Mouse (Mus musculus): ENCODE data around the gene Gm8165. TPM values are rescaled to one million over a fixed set of nuclear protein-coding genes. Genes with fewer than 3 reads are reported as not detected.
"Not testable (repeated sequence)": the region's sequence is repeated elsewhere in the genome, so short reads cannot be mapped to it uniquely, and the experiment has no call there.

Gm8165 gene
- not detected in 2 replicates for polyA plus RNA-seq (2016; fragmentation: Nextera tagmentation; extraction: Ambion mirVana)

- not testable (repeated sequence) for H3K27me3 ChIP-seq (replicated peaks); H3K4me3 ChIP-seq; H3K4me2 ChIP-seq; H3K4me1 ChIP-seq; H3K9me3 ChIP-seq (replicated peaks); H3K9ac ChIP-seq; ATAC-seq; H3K36me3 ChIP-seq; H3K27ac ChIP-seq
- WGBS (ENCODE audit: insufficient replicate concordance): 62% methylated on average over 1 of the region's 2 CpGs
Measured at GRCm38 (mm10) chr14:43677099-43677498, at the start of gene Gm8165. Gene Gm8165 (minus strand): TSS chr14:43677199.

- not testable (repeated sequence) for ATAC-seq
- WGBS (ENCODE audit: insufficient replicate concordance): 70% methylated on average over 4 of the region's 4 CpGs
Measured at GRCm38 (mm10) chr14:43697621-43698020, 20.6 kb upstream of the Gm8165 start, which contains the start of gene Gm7324. Gene Gm7324 (plus strand): TSS chr14:43697828.

More at GRCm38 (mm10) chr14:43697621-43698020, 20.6 kb upstream of the Gm8165 start, which contains the start of gene Gm7324:
- not testable (repeated sequence) for H3K4me2 ChIP-seq; H3K4me3 ChIP-seq; H3K27me3 ChIP-seq (replicated peaks); H3K36me3 ChIP-seq; H3K27ac ChIP-seq; H3K9me3 ChIP-seq (replicated peaks); H3K9ac ChIP-seq; H3K4me1 ChIP-seq

Other genes with a start within 250 kb of the Gm8165 start
- gene Gm5799, start 133.6 kb downstream of the Gm8165 start, polyA plus RNA-seq (2016; fragmentation: Nextera tagmentation; extraction: Ambion mirVana): not detected in 2 replicates
- gene Gm17654, start 98.1 kb downstream of the Gm8165 start, polyA plus RNA-seq (2016; fragmentation: Nextera tagmentation; extraction: Ambion mirVana): not detected in 2 replicates
- gene Gm10375, start 69.2 kb downstream of the Gm8165 start, polyA plus RNA-seq (2016; fragmentation: Nextera tagmentation; extraction: Ambion mirVana): not detected in 2 replicates
- 0.77 and 1.2 TPM in 2 replicates for gene Gm7324, start 20.6 kb upstream of the Gm8165 start, polyA plus RNA-seq (2016; fragmentation: Nextera tagmentation; extraction: Ambion mirVana)
- not detected in 2 replicates for gene Gm16506, start 50.3 kb upstream of the Gm8165 start, polyA plus RNA-seq (2016; fragmentation: Nextera tagmentation; extraction: Ambion mirVana)
- gene Gm6526, start 70.7 kb upstream of the Gm8165 start, polyA plus RNA-seq (2016; fragmentation: Nextera tagmentation; extraction: Ambion mirVana): not detected in 2 replicates
- gene Gm8180, start 107.5 kb upstream of the Gm8165 start, polyA plus RNA-seq (2016; fragmentation: Nextera tagmentation; extraction: Ambion mirVana): not detected in 2 replicates
- gene Ear1, start 198.3 kb upstream of the Gm8165 start, polyA plus RNA-seq (2016; fragmentation: Nextera tagmentation; extraction: Ambion mirVana): 3.5 and 12.1 TPM in 2 replicates
- gene Ear10, start 246.4 kb upstream of the Gm8165 start, polyA plus RNA-seq (2016; fragmentation: Nextera tagmentation; extraction: Ambion mirVana): not detected in 2 replicates
- 8.6 and 10.9 TPM in 2 replicates for gene Gm8113, start 248.2 kb upstream of the Gm8165 start, polyA plus RNA-seq (2016; fragmentation: Nextera tagmentation; extraction: Ambion mirVana)